Mouse (Mus musculus): ENCODE measurements at regions not wholly inside any gene's neighbourhood (a gene's known extent, or its start where the extent isn't known, plus 50 kb on each side); places are given as distances from the start of the nearest gene placed in this dataset.

DNA sequence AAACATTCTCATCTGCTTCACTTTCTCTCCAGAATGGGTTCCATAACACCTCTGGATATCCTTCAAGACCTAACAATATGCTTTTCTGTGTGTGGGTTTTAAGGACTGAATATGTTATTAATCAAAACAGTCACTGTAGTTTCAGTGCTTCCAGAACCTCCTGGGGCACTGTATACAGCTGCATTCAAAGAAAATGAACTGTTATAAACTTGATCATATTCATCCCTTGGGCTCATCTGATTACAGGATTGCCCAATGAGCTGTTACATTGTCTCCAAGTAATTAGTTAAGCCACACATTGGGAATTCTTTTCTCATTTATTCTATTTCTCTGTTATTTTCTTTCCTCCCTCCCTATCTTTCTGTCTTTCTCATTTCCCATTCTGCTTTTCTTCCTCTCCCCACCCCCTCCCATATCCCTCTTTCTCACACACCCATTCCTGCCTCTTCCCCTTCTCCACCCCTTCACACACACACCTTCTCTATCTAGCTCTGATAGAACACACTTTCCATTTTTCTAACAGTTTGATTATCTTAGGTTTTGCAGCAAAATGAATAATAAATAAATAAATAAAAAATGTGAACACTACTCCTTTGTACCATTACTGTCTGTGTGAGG lies 121.3 kb upstream of the Chmp2b start:
- H3K9me3 ChIP-seq (ENCODE audit: control insufficient read depth, low read length), result no peaks in the 10 kb centered on the region
- no peak overlapping the region for H3K9ac ChIP-seq (ENCODE audit: low read depth, low read length)
- H3K4me3 ChIP-seq (ENCODE audit: low read depth, low read length), result no peak overlapping the region
- no peaks in the 10 kb centered on the region for H3K4me1 ChIP-seq (replicated peaks; ENCODE audit: control insufficient read depth, insufficient read depth, low read length)
- H3K36me3 ChIP-seq (ENCODE audit: control insufficient read depth, insufficient read depth, low read length), result no peaks in the 10 kb centered on the region
- no peak overlapping the region for H3K4me2 ChIP-seq
- ATAC-seq (replicated peaks; ENCODE audit: low FRiP score), result no peak
- no peak overlapping the region for H3K27ac ChIP-seq (ENCODE audit: low read depth, low read length)
- no peaks in the 10 kb centered on the region for H3K27me3 ChIP-seq (replicated peaks; ENCODE audit: control insufficient read depth, insufficient read depth, low read length)
- DNase-seq (ENCODE audit: low spot score), result no peak

- H3K4me1 ChIP-seq (replicated peaks; ENCODE audit: control insufficient read depth, insufficient read depth, low read length), result no peaks in the 10 kb centered on the region
- H3K9me3 ChIP-seq (ENCODE audit: control insufficient read depth, low read length), result no peaks in the 10 kb centered on the region
- H3K27ac ChIP-seq (ENCODE audit: low read depth, low read length), result no peak overlapping the region
- DNase-seq (ENCODE audit: low spot score) (no peak), ATAC-seq (replicated peaks; ENCODE audit: low FRiP score) (no peak)
- H3K4me3 ChIP-seq (ENCODE audit: low read depth, low read length), result no peak overlapping the region
- H3K4me2 ChIP-seq, result no peak overlapping the region
- 74% methylated on average over 2 of the region's 2 CpGs for WGBS
- H3K9ac ChIP-seq (ENCODE audit: low read depth, low read length), result no peak overlapping the region
- H3K36me3 ChIP-seq (ENCODE audit: control insufficient read depth, insufficient read depth, low read length), result no peaks in the 10 kb centered on the region
- no peaks in the 10 kb centered on the region for H3K27me3 ChIP-seq (replicated peaks; ENCODE audit: control insufficient read depth, insufficient read depth, low read length)
These were observed 121.4 kb upstream of the Vgll3 start for GRCm38 (mm10) chr16:65693626-65694025.

GRCm38 (mm10) chr16:65715631-65716030 lies 99.4 kb upstream of the Vgll3 start:
- DNase-seq (ENCODE audit: low spot score) (no peak), ATAC-seq (replicated peaks; ENCODE audit: low FRiP score) (no peak)
- no peaks in the 10 kb centered on the region for H3K27me3 ChIP-seq (replicated peaks; ENCODE audit: control insufficient read depth, insufficient read depth, low read length)

DNA sequence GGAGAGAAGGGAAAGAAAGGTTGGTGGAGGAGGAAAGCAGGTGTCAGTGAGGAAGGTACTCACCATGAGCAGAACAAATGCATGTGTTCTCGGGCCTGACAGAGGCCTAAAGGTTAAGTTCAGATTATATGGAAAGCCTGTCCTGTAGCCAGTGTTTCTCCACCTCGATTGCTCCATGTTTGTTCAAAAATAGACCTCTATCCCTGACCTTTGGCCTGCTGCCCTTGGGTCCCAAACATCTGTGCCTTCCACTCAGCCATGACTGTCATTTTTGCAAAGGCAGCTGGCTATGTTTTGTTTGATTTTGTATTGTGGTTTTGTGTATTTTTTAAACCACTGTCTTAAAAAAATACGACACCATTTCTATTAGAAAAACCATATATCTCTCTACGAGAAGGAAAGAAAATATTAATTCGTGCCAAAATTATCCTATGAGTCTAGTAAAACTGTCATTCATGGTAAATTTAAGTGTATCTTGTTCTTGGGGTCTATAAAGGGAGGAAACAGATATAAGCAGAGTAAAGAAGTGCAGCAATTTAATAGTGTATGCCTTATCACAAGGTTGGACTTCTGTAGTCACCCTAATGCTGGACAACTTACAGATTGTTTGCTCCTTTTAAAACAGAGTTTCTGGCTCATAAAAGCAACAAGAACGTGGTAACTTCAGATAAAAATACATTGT lies 96.1 kb upstream of the Vgll3 start:
- ATAC-seq (replicated peaks; ENCODE audit: low FRiP score), result no peak
- DNase-seq (ENCODE audit: low spot score), result no peak
- H3K27me3 ChIP-seq (replicated peaks; ENCODE audit: control insufficient read depth, insufficient read depth, low read length), result no peaks in the 10 kb centered on the region
- no peak overlapping the region for H3K4me2 ChIP-seq
- 56% methylated on average over 6 of the region's 6 CpGs for WGBS
- no peak overlapping the region for H3K27ac ChIP-seq (ENCODE audit: low read depth, low read length)
- no peak overlapping the region for H3K4me3 ChIP-seq (ENCODE audit: low read depth, low read length)
- no peaks in the 10 kb centered on the region for H3K36me3 ChIP-seq (ENCODE audit: control insufficient read depth, insufficient read depth, low read length)
- H3K9ac ChIP-seq (ENCODE audit: low read depth, low read length), result no peak overlapping the region
- no peaks in the 10 kb centered on the region for H3K4me1 ChIP-seq (replicated peaks; ENCODE audit: control insufficient read depth, insufficient read depth, low read length)
- no peaks in the 10 kb centered on the region for H3K9me3 ChIP-seq (ENCODE audit: control insufficient read depth, low read length)

More at GRCm38 (mm10) chr16:65715631-65716030, 99.4 kb upstream of the Vgll3 start:
- H3K9me3 ChIP-seq (ENCODE audit: control insufficient read depth, low read length), result no peaks in the 10 kb centered on the region
- no peak overlapping the region for H3K4me3 ChIP-seq (ENCODE audit: low read depth, low read length)
- H3K4me1 ChIP-seq (replicated peaks; ENCODE audit: control insufficient read depth, insufficient read depth, low read length), result no peaks in the 10 kb centered on the region
- no peaks in the 10 kb centered on the region for H3K36me3 ChIP-seq (ENCODE audit: control insufficient read depth, insufficient read depth, low read length)
- H3K9ac ChIP-seq (ENCODE audit: low read depth, low read length), result no peak overlapping the region
- no peak overlapping the region for H3K27ac ChIP-seq (ENCODE audit: low read depth, low read length)
- H3K4me2 ChIP-seq, result no peak overlapping the region

DNA sequence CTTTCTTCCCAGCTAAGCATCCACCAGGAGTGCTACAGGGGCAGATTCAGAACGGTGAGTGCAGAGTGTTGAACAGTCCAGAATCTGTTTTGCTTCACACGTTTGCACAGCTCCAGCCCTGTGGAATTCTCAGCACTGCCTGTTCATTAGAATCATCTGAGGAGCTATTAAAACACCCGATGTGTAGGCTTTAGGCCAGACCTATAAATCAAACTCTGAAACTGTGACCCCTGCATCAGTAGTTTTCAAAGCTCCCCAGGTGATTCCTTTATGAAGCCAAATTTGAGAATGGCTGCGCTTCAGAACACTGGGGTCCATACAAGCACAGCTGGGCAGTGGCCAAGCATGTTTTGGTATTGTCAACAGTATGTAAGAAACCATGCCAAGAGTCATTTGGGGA lies 94.1 kb upstream of the Vgll3 start:
- WGBS, result 70% methylated on average over 4 of the region's 4 CpGs
- no peak overlapping the region for H3K4me3 ChIP-seq (ENCODE audit: low read depth, low read length)
- ATAC-seq (replicated peaks; ENCODE audit: low FRiP score) (no peak), DNase-seq (ENCODE audit: low spot score) (no peak)
- H3K9me3 ChIP-seq (ENCODE audit: control insufficient read depth, low read length), result no peaks in the 10 kb centered on the region
- H3K36me3 ChIP-seq (ENCODE audit: control insufficient read depth, insufficient read depth, low read length), result no peaks in the 10 kb centered on the region
- H3K27me3 ChIP-seq (replicated peaks; ENCODE audit: control insufficient read depth, insufficient read depth, low read length), result no peaks in the 10 kb centered on the region
- no peak overlapping the region for H3K27ac ChIP-seq (ENCODE audit: low read depth, low read length)
- H3K4me1 ChIP-seq (replicated peaks; ENCODE audit: control insufficient read depth, insufficient read depth, low read length), result no peaks in the 10 kb centered on the region
- no peak overlapping the region for H3K4me2 ChIP-seq
- no peak overlapping the region for H3K9ac ChIP-seq (ENCODE audit: low read depth, low read length)

- H3K4me2 ChIP-seq, result no peak overlapping the region
- no peak for DNase-seq (ENCODE audit: low spot score)
- H3K4me3 ChIP-seq (ENCODE audit: low read depth, low read length), result no peak overlapping the region
- H3K36me3 ChIP-seq (ENCODE audit: control insufficient read depth, insufficient read depth, low read length), result no peaks in the 10 kb centered on the region
- H3K27me3 ChIP-seq (replicated peaks; ENCODE audit: control insufficient read depth, insufficient read depth, low read length), result no peaks in the 10 kb centered on the region
- no peaks in the 10 kb centered on the region for H3K4me1 ChIP-seq (replicated peaks; ENCODE audit: control insufficient read depth, insufficient read depth, low read length)
- ATAC-seq (replicated peaks; ENCODE audit: low FRiP score), result no peak
- WGBS, result 69% methylated on average over 5 of the region's 5 CpGs
- no peaks in the 10 kb centered on the region for H3K9me3 ChIP-seq (ENCODE audit: control insufficient read depth, low read length)
- no peak overlapping the region for H3K9ac ChIP-seq (ENCODE audit: low read depth, low read length)
- no peak overlapping the region for H3K27ac ChIP-seq (ENCODE audit: low read depth, low read length)
These were observed 89.3 kb upstream of the Vgll3 start for GRCm38 (mm10) chr16:65725559-65726269.

- Histone ChIP-seq H3K27ac (ENCODE audit: low read depth, low read length) (no peak overlapping the region), H3K4me1 (replicated peaks; ENCODE audit: control insufficient read depth, insufficient read depth, low read length) (no peaks in the 10 kb centered on the region), H3K4me3 (ENCODE audit: low read depth, low read length) (no peak overlapping the region), H3K9ac (ENCODE audit: low read depth, low read length) (no peak overlapping the region), H3K9me3 (ENCODE audit: control insufficient read depth, low read length) (no peaks in the 10 kb centered on the region), H3K36me3 (ENCODE audit: control insufficient read depth, insufficient read depth, low read length) (no peaks in the 10 kb centered on the region), H3K27me3 (replicated peaks; ENCODE audit: control insufficient read depth, insufficient read depth, low read length) (no peaks in the 10 kb centered on the region), H3K4me2 (no peak overlapping the region)
- ATAC-seq (replicated peaks; ENCODE audit: low FRiP score), result no peak
- DNase-seq (ENCODE audit: low spot score), result no peak
- whole genome bisulfite sequencing, result 64% methylated on average over 3 of the region's 3 CpGs
These were observed 88.8 kb upstream of the Vgll3 start for GRCm38 (mm10) chr16:65726289-65726688.

- H3K9me3 ChIP-seq (ENCODE audit: control insufficient read depth, low read length), result no peaks in the 10 kb centered on the region
- 82% methylated on average over 4 of the region's 4 CpGs for WGBS
- H3K4me3 ChIP-seq (ENCODE audit: low read depth, low read length), result no peak overlapping the region
- H3K4me2 ChIP-seq, result no peak overlapping the region
- no peaks in the 10 kb centered on the region for H3K27me3 ChIP-seq (replicated peaks; ENCODE audit: control insufficient read depth, insufficient read depth, low read length)
- H3K9ac ChIP-seq (ENCODE audit: low read depth, low read length), result no peak overlapping the region
- no peaks in the 10 kb centered on the region for H3K36me3 ChIP-seq (ENCODE audit: control insufficient read depth, insufficient read depth, low read length)
- DNase-seq (ENCODE audit: low spot score) (no peak), ATAC-seq (replicated peaks; ENCODE audit: low FRiP score) (no peak)
- no peaks in the 10 kb centered on the region for H3K4me1 ChIP-seq (replicated peaks; ENCODE audit: control insufficient read depth, insufficient read depth, low read length)
- H3K27ac ChIP-seq (ENCODE audit: low read depth, low read length), result no peak overlapping the region
These were observed 85.7 kb upstream of the Vgll3 start for GRCm38 (mm10) chr16:65729322-65729721.

DNA sequence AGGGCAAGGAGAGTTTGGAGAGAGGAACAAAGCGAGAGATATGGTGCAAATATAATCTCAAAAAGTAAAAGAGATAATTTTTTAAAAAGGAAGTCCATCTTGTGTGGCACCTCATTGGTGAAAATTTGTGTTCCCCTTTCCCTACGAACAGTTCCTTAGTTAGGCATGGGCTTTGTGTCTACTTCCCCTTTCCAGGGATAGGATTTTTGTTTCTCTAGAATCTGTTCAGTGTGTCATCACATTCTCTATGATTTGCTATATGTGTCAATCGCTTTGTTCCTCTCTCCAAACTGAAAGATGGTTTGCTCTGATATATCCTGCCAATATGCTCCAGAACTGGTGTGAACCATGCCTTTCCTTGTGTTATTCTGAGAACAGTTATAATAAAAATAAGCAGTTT lies 75.4 kb upstream of the Vgll3 start:
- no peak overlapping the region for H3K4me2 ChIP-seq
- H3K4me1 ChIP-seq (replicated peaks; ENCODE audit: control insufficient read depth, insufficient read depth, low read length), result no peaks in the 10 kb centered on the region
- no peaks in the 10 kb centered on the region for H3K36me3 ChIP-seq (ENCODE audit: control insufficient read depth, insufficient read depth, low read length)
- H3K9me3 ChIP-seq (ENCODE audit: control insufficient read depth, low read length), result no peaks in the 10 kb centered on the region
- H3K4me3 ChIP-seq (ENCODE audit: low read depth, low read length), result no peak overlapping the region
- H3K27ac ChIP-seq (ENCODE audit: low read depth, low read length), result no peak overlapping the region
- 68% methylated on average over 3 of the region's 3 CpGs for WGBS
- H3K9ac ChIP-seq (ENCODE audit: low read depth, low read length), result no peak overlapping the region
- ATAC-seq (replicated peaks; ENCODE audit: low FRiP score) (no peak), DNase-seq (ENCODE audit: low spot score) (no peak)
- no peaks in the 10 kb centered on the region for H3K27me3 ChIP-seq (replicated peaks; ENCODE audit: control insufficient read depth, insufficient read depth, low read length)
